Mouse (Mus musculus) CH12.LX (cell line): Measurements from ENCODE around the gene Dpm2. TPM values are rescaled to one million over a fixed set of nuclear protein-coding genes. Genes with fewer than 3 reads are reported as not detected.

Experiments
- DNase-seq: peaks from one replicate; pipeline ENCODE4 v3.0.0-alpha.2; 2013; ENCODE audit errors: extremely low read depth
- H3K27ac ChIP-seq: 2 replicates; pipeline ENCODE4 v1.5.1; 2012; ENCODE audit warnings: low read depth, mild to moderate bottlenecking, control low read depth, moderate library complexity; ENCODE audit not compliant: insufficient read depth
- H3K27me3 ChIP-seq: replicated peaks from 2 replicates; pipeline ENCODE3; 2012; ENCODE audit warnings: inconsistent platforms
- H3K36me3 ChIP-seq, 2 experiments: replicated peaks in 1 of 2; 2 replicates each; pipeline versions ENCODE3 to v1.6.1; 2012; ENCODE audit warnings: inconsistent platforms in 1 of 2, low read length in 1 of 2, mild to moderate bottlenecking in 1 of 2, mixed read lengths in 1 of 2, moderate library complexity in 1 of 2; ENCODE audit not compliant: control insufficient read depth in 1 of 2, insufficient read depth in 1 of 2
- H3K4me1 ChIP-seq, 2 experiments: 2 replicates each; pipeline ENCODE4 v1.6.1; 2012; ENCODE audit warnings: inconsistent platforms in 1 of 2, moderate library complexity in 1 of 2; ENCODE audit not compliant: insufficient read depth in 2 of 2, control insufficient read depth in 1 of 2
- H3K4me2 ChIP-seq: 2 replicates; pipeline ENCODE4 v1.6.1; 2012; ENCODE audit warnings: low read depth, mild to moderate bottlenecking, control low read depth; ENCODE audit not compliant: poor library complexity, insufficient read depth, severe bottlenecking
- H3K4me3 ChIP-seq, 3 experiments: fragments of 150-350 bp in 1 of 3; sonication (generic) in 1 of 3; replicated peaks in 1 of 3; 2 replicates each; pipeline versions ENCODE3 to v1.5.1; 2011 to 2012; ENCODE audit warnings: low read depth in 2 of 3, low read length in 2 of 3, mild to moderate bottlenecking in 2 of 3, moderate library complexity in 2 of 3, control low read depth in 1 of 3, improper control_type of control experiment in 1 of 3, inconsistent platforms in 1 of 3, mixed read lengths in 1 of 3; ENCODE audit not compliant: poor library complexity in 1 of 3
- H3K79me2 ChIP-seq: replicated peaks from 2 replicates; pipeline ENCODE4 v1.6.1; 2012; ENCODE audit warnings: mild to moderate bottlenecking, moderate library complexity; ENCODE audit not compliant: control insufficient read depth, poor library complexity, insufficient read depth, severe bottlenecking; ENCODE audit errors: extremely low read depth
- H3K9ac ChIP-seq: 2 replicates; pipeline ENCODE4 v1.6.1; 2012; ENCODE audit warnings: low read depth, mild to moderate bottlenecking, control low read depth, moderate library complexity; ENCODE audit not compliant: insufficient read depth
- H3K9me3 ChIP-seq: replicated peaks from 2 replicates; pipeline ENCODE3; 2012; ENCODE audit warnings: low read length, inconsistent platforms, mixed read lengths
- BHLHE40 ChIP-seq: IDR thresholded peaks from 2 replicates; pipeline ENCODE4 v1.6.1; 2011; ENCODE audit warnings: mild to moderate bottlenecking, low read depth, low read length, improper control_type of control experiment
- CHD1 ChIP-seq: IDR thresholded peaks from 2 replicates; pipeline ENCODE4 v1.6.1; 2012; ENCODE audit warnings: low read depth, low read length, improper control_type of control experiment, inconsistent platforms
- CHD2 ChIP-seq: IDR thresholded peaks from 2 replicates; pipeline ENCODE4 v1.6.1; 2011; ENCODE audit warnings: low read length, improper control_type of control experiment
- CTCF ChIP-seq, 2 experiments: IDR thresholded peaks in 1 of 2; conservative IDR thresholded peaks in 1 of 2; 2 replicates each; pipeline ENCODE4 v1.5.1; 2011 to 2012; ENCODE audit warnings: low read depth in 2 of 2, low read length in 2 of 2, improper control_type of control experiment in 1 of 2, inconsistent platforms in 1 of 2, mild to moderate bottlenecking in 1 of 2, moderate library complexity in 1 of 2
- E2F4 ChIP-seq: IDR thresholded peaks from 2 replicates; pipeline ENCODE4 v1.6.1; 2011; ENCODE audit warnings: low read depth, low read length, improper control_type of control experiment; ENCODE audit not compliant: insufficient replicate concordance
- ELF1 ChIP-seq: IDR thresholded peaks from 2 replicates; pipeline ENCODE4 v1.6.1; 2014; ENCODE audit warnings: low read depth, mild to moderate bottlenecking, inconsistent platforms, low read length, improper control_type of control experiment
- EP300 ChIP-seq: IDR thresholded peaks from 2 replicates; pipeline ENCODE4 v1.6.1; 2011; ENCODE audit warnings: low read length, improper control_type of control experiment
- ETS1 ChIP-seq: conservative IDR thresholded peaks from 2 replicates; pipeline ENCODE4 v1.6.1; 2012; ENCODE audit warnings: low read depth, mild to moderate bottlenecking, inconsistent platforms, low read length, improper control_type of control experiment, moderate library complexity
- GABPA ChIP-seq: IDR thresholded peaks from 2 replicates; pipeline ENCODE4 v1.6.1; 2012; ENCODE audit warnings: low read depth, low read length, improper control_type of control experiment, inconsistent platforms; ENCODE audit not compliant: insufficient replicate concordance
- HCFC1 ChIP-seq: IDR thresholded peaks from 2 replicates; pipeline ENCODE4 v1.6.1; 2012; ENCODE audit warnings: low read depth, mild to moderate bottlenecking, inconsistent platforms, low read length, improper control_type of control experiment
- IRF4 ChIP-seq: IDR thresholded peaks from 2 replicates; pipeline ENCODE4 v1.6.1; 2014; ENCODE audit warnings: low read depth, mild to moderate bottlenecking, inconsistent platforms, low read length, improper control_type of control experiment
- JUN ChIP-seq: IDR thresholded peaks from 2 replicates; pipeline ENCODE4 v1.6.1; 2011; ENCODE audit warnings: low read depth, mild to moderate bottlenecking, low read length, improper control_type of control experiment, moderate library complexity; ENCODE audit not compliant: insufficient read depth
- JUND ChIP-seq: conservative IDR thresholded peaks from 2 replicates; pipeline ENCODE4 v1.6.1; 2011; ENCODE audit warnings: low read depth, low read length, improper control_type of control experiment
- KAT2A ChIP-seq: IDR thresholded peaks from 2 replicates; pipeline ENCODE4 v1.6.1; 2012; ENCODE audit warnings: low read length, improper control_type of control experiment, inconsistent platforms; ENCODE audit not compliant: insufficient replicate concordance
- MAFK ChIP-seq: IDR thresholded peaks from 2 replicates; pipeline ENCODE4 v1.6.1; 2011; ENCODE audit warnings: low read length, improper control_type of control experiment; ENCODE audit not compliant: insufficient replicate concordance
- MAX ChIP-seq: IDR thresholded peaks from 2 replicates; pipeline ENCODE4 v1.6.1; 2011; ENCODE audit warnings: low read length, improper control_type of control experiment
- MAZ ChIP-seq: IDR thresholded peaks from 2 replicates; pipeline ENCODE4 v1.6.1; 2012; ENCODE audit warnings: low read depth, mild to moderate bottlenecking, inconsistent platforms, low read length, improper control_type of control experiment, moderate library complexity
- MXI1 ChIP-seq: IDR thresholded peaks from 2 replicates; pipeline ENCODE4 v1.6.1; 2011; ENCODE audit warnings: mild to moderate bottlenecking, low read depth, low read length, improper control_type of control experiment
- MYC ChIP-seq: IDR thresholded peaks from 2 replicates; pipeline ENCODE4 v1.6.1; 2011; ENCODE audit warnings: low read depth, mild to moderate bottlenecking, improper control_type of control experiment, low read length
- NELFE ChIP-seq: IDR thresholded peaks from 2 replicates; pipeline ENCODE4 v1.6.1; 2011; ENCODE audit warnings: low read depth, low read length, improper control_type of control experiment
- PAX5 ChIP-seq: IDR thresholded peaks from 2 replicates; pipeline ENCODE4 v1.6.1; 2012; ENCODE audit warnings: low read length, inconsistent platforms, mixed read lengths
- POLR2A ChIP-seq: IDR thresholded peaks from 2 replicates; pipeline ENCODE4 v1.6.1; 2011; ENCODE audit warnings: low read depth, mild to moderate bottlenecking, improper control_type of control experiment, low read length
- POLR2AphosphoS2 ChIP-seq: IDR thresholded peaks from 2 replicates; pipeline ENCODE4 v1.6.1; 2011; ENCODE audit warnings: low read depth, low read length, improper control_type of control experiment
- RAD21 ChIP-seq: IDR thresholded peaks from 2 replicates; pipeline ENCODE4 v1.6.1; 2011; ENCODE audit warnings: low read depth, mild to moderate bottlenecking, low read length, improper control_type of control experiment, moderate library complexity
- RCOR1 ChIP-seq: conservative IDR thresholded peaks from 2 replicates; pipeline ENCODE4 v1.6.1; 2012; ENCODE audit warnings: low read depth, mild to moderate bottlenecking, inconsistent platforms, low read length, improper control_type of control experiment
- SIN3A ChIP-seq: IDR thresholded peaks from 2 replicates; pipeline ENCODE4 v1.6.1; 2012; ENCODE audit warnings: low read length, improper control_type of control experiment, inconsistent platforms
- SMC3 ChIP-seq: IDR thresholded peaks from 2 replicates; pipeline ENCODE4 v1.6.1; 2011; ENCODE audit warnings: low read depth, low read length, improper control_type of control experiment
- UBTF ChIP-seq: IDR thresholded peaks from 2 replicates; pipeline ENCODE4 v1.6.1; 2012; ENCODE audit warnings: low read depth, mild to moderate bottlenecking, inconsistent platforms, low read length, improper control_type of control experiment, moderate library complexity
- USF1 ChIP-seq: IDR thresholded peaks from 2 replicates; pipeline ENCODE4 v1.6.1; 2014; ENCODE audit warnings: low read depth, mild to moderate bottlenecking, inconsistent platforms, low read length, improper control_type of control experiment
- ZC3H11A ChIP-seq: IDR thresholded peaks from 2 replicates; pipeline ENCODE4 v1.6.1; 2012; ENCODE audit warnings: low read depth, mild to moderate bottlenecking, inconsistent platforms, low read length, improper control_type of control experiment
- ZKSCAN1 ChIP-seq: IDR thresholded peaks from 2 replicates; pipeline ENCODE4 v1.6.1; 2012; ENCODE audit warnings: low read depth, inconsistent platforms, low read length, improper control_type of control experiment, borderline replicate concordance
- ZMIZ1 ChIP-seq: IDR thresholded peaks from 2 replicates; pipeline ENCODE4 v1.6.1; 2012; ENCODE audit warnings: low read depth, mild to moderate bottlenecking, inconsistent platforms, low read length, improper control_type of control experiment
- ZNF384 ChIP-seq: IDR thresholded peaks from 2 replicates; pipeline ENCODE4 v1.6.1; 2012; ENCODE audit warnings: low read depth, low read length, improper control_type of control experiment, inconsistent platforms
- dilution Hi-C: fragments of 300-500 bp; cut with MboI; formaldehyde crosslinking; loops from 2 replicates; pipeline ENCODE4 v1.14.3; 2020; ENCODE audit warnings: low sequenced_read_pairs; ENCODE audit not compliant: extremely low pct_unique_long_range_greater_than_20kb, extremely low pct_ligation_motif_present
- in situ Hi-C: fragments of 300-500 bp; cut with MboI; formaldehyde crosslinking; loops from 3 replicates; pipeline ENCODE4 v1.14.3; 2019; ENCODE audit warnings: low sequenced_read_pairs, low pct_ligation_motif_present, low pct_unique_long_range_greater_than_20kb, mixed read lengths
- polyA plus RNA-seq: library from polyadenylated mRNA; unstranded; fragments of >175 nt; gene quantifications from 2 replicates; pipeline ENCODE4 v1.2.1, GENCODE M21; 2012; ENCODE audit warnings: low read depth; ENCODE audit not compliant: insufficient read length
- total RNA-seq, 2 experiments: library from RNA; depleted of rRNA; stranded (reverse); fragments of 300-350 nt in 1 of 2; fragments of >200 nt in 1 of 2; gene quantifications; 2 replicates each; pipeline ENCODE4 v1.2.3; 2012 to 2014

Dpm2 gene
- total and polyA plus RNA-seq, 3 experiments, result 30.9 to 63.6 (median 33.8) TPM

DNA sequence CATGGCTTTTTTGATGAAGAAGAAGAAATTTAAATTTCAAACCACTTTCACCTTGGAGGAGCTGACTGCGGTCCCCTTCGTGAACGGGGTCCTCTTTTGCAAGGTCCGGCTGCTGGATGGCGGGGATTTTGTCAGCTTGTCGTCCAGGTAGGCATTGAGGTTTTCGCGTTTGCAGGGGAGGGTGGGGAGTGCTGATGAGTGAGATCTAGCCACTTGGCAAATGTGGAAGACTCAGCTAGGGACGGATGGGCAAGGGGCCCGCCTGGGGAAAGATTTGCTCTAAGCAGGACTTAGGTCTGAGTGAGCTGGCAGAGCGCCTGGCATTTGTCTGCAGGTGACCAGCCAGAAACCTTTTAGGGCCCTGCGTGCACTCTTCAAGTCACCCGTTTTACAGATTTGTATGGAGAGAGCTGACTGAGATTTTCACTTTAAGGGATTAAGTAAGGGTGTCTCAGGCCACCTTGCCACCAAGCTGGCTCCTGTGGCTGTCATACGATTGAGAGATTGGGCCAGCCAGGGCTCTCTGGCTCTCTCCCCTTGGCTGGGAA, 34.5 kb upstream of the Dpm2 start:
- peaks cover 9% of the 10 kb centered on the region for H3K27me3 ChIP-seq
- no peak for DNase-seq

DNA sequence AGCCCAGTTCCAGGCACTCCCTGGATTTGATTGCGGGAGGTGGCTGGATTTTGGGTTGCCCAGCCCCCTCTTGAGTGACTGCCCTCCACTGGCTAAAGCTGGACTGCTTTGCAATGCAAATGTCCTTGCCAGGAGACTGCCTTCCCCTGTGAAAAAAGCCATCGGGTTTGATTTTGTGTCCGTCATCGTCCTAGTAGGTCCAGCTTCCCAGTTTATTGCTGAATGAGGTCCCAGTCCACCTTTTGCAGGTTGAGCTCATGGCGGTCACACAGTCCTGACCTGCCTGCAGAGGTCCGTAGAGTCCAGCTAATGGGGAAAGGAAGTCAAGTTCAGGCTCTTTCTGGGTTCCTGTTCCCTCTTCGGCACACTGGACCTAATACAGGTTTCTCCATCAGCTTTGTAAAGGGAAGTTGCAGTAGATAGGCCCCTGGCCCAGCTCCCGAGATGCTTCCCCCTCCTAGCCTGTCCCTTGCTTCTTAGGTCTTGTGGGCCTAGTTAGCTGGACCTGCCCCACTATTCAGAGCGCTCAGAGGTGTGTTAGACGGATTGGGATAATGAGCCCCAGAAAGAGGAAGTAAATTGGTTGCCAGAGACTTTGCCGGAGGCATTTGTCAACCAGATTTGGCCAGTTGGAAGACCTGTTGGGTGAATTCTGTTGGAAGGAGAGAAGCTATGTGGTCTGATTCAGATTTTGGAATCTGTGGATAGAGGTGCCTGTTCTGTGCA, 33.9 kb upstream of the Dpm2 start:
- peaks cover 0 to 3% of the 10 kb centered on the region in 2 experiments for H3K36me3 ChIP-seq
- peaks cover 12 to 37% of the 10 kb centered on the region in 2 experiments for H3K4me1 ChIP-seq
- peak overlapping the region; percentile 67 to 86 (median 69) for H3K4me3 ChIP-seq
- H3K27me3 ChIP-seq, result peaks cover 9% of the 10 kb centered on the region
- H3K27ac ChIP-seq, result peak overlapping the region; percentile 68
- no peaks in the 10 kb centered on the region for H3K9me3 ChIP-seq
- dilution Hi-C loops (no loop called here), in situ Hi-C loops (no loop called here)
- H3K4me2 ChIP-seq, result peak overlapping the region; percentile 89
- DNase-seq, result peak; percentile 56
- no peaks in the 10 kb centered on the region; the same call in 1 of the 2 replicates for H3K79me2 ChIP-seq
- peak overlapping the region; percentile 84 for H3K9ac ChIP-seq
- TF ChIP-seq UBTF, result no peak
- no peak for TF ChIP-seq MAFK
- TF ChIP-seq MAZ, result peak; percentile 17; the same call in 1 of the 2 replicates
- peak; percentile 60; the same call in 1 of the 2 replicates for TF ChIP-seq POLR2A
- no peak for TF ChIP-seq MAX
- peak; percentile 42 for TF ChIP-seq RAD21
- no peak for TF ChIP-seq USF1
- no peak for TF ChIP-seq GABPA
- no peak for TF ChIP-seq E2F4
- TF ChIP-seq SMC3, result 0 out of 2 replicates have a peak, but pooled peaks have one; percentile 16
- TF ChIP-seq POLR2AphosphoS2, result 0 out of 2 replicates have a peak, but pooled peaks have one; percentile 45
- 0 out of 2 replicates have a peak, but pooled peaks have one; percentile 48 for TF ChIP-seq ELF1
- TF ChIP-seq ZMIZ1, result peak; percentile 64; the same call in 1 of the 2 replicates
- TF ChIP-seq CTCF (conservative IDR thresholded peaks at IDR 0.05 in 1 of 2, IDR thresholded peaks at IDR 0.05 in 1 of 2; ENCODE audit: low read depth in 2 of 2, low read length in 2 of 2), result peak in 1 of 2 experiments; percentile 49; a peak in 2 of 4 replicates
- no peak for TF ChIP-seq JUN
- TF ChIP-seq MXI1, result peak; percentile 75; the same call in 1 of the 2 replicates
- TF ChIP-seq ETS1, result peak; percentile 11; the same call in 1 of the 2 replicates
- TF ChIP-seq CHD1, result peak; percentile 27; the same call in 1 of the 2 replicates
- no peak for TF ChIP-seq PAX5
- TF ChIP-seq NELFE, result peak; percentile 71
- no peak for TF ChIP-seq ZKSCAN1

More for the DNA sequence above, 34.5 kb upstream of the Dpm2 start:
- peak overlapping the region; percentile 68; the same call in 1 of the 2 replicates for H3K27ac ChIP-seq
- H3K4me1 ChIP-seq, result peaks cover 12 to 31% of the 10 kb centered on the region in 2 experiments
- no peaks in the 10 kb centered on the region for H3K9me3 ChIP-seq
- H3K79me2 ChIP-seq, result no peaks in the 10 kb centered on the region; the same call in 1 of the 2 replicates
- TF ChIP-seq POLR2AphosphoS2 (no peak), BHLHE40 (peak; percentile 34; the same call in 1 of the 2 replicates), CHD2 (no peak), USF1 (no peak), POLR2A (no peak), ELF1 (no peak), JUND (no peak), SMC3 (no peak), HCFC1 (no peak), MYC (0 out of 2 replicates have a peak, but pooled peaks have one; percentile 30), NELFE (no peak), IRF4 (0 out of 2 replicates have a peak, but pooled peaks have one; percentile 19), CHD1 (peak; percentile 59; the same call in 1 of the 2 replicates), ZC3H11A (no peak), ETS1 (no peak), ZMIZ1 (no peak), RAD21 (no peak), ZNF384 (no peak), RCOR1 (no peak), MXI1 (peak; percentile 29; the same call in 1 of the 2 replicates), EP300 (no peak), SIN3A (0 out of 2 replicates have a peak, but pooled peaks have one; percentile 10), KAT2A (no peak)
- dilution Hi-C loops (no loop called here), in situ Hi-C loops (no loop called here)
- peak overlapping the region; percentile 67 to 86 (median 69) for H3K4me3 ChIP-seq
- H3K36me3 ChIP-seq, result peaks cover 0 to 3% of the 10 kb centered on the region in 2 experiments
- peak overlapping the region; percentile 61 for H3K9ac ChIP-seq
- H3K4me2 ChIP-seq, result peak overlapping the region; percentile 89
